Mouse (Mus musculus) adrenal gland, postnatal 14 days (tissue): ENCODE measurements around the gene Ski. TPM values are rescaled to one million over a fixed set of nuclear protein-coding genes. Genes with fewer than 3 reads are reported as not detected.
A peak's percentile ranks its signal among the peaks of the same experiment; 100 is the strongest.

Experiments
- DNase-seq: peaks from one replicate; pipeline ENCODE4 v3.0.0; 2021; ENCODE audit warnings: mixed read lengths
- total RNA-seq: library from RNA; stranded (reverse); gene quantifications from 2 replicates; pipeline ENCODE4 v1.2.3, GENCODE M21; 2021

The Ski gene
- total RNA-seq, 1 experiment from 2014 or later: 66.2 TPM

- peak; percentile 95 for DNase-seq
Measured at GRCm38 (mm10) chr4:155150276-155151113, 71.9 kb downstream of the Ski start.

- DNase-seq: no peak
Measured at GRCm38 (mm10) chr4:155149941-155150275, 72.5 kb downstream of the Ski start.

GRCm38 (mm10) chr4:155148910-155149698, 73.3 kb downstream of the Ski start:
- DNase-seq: peak; percentile 87

GRCm38 (mm10) chr4:155148453-155148852, 73.9 kb downstream of the Ski start:
- DNase-seq: no peak

GRCm38 (mm10) chr4:155146107-155146823, 76.1 kb downstream of the Ski start:
- no peak for DNase-seq

GRCm38 (mm10) chr4:155144548-155145180, 77.7 kb downstream of the Ski start:
- DNase-seq: no peak

- peak; percentile 81 for DNase-seq
Measured at GRCm38 (mm10) chr4:155143871-155144502, 78.4 kb downstream of the Ski start.

- DNase-seq: no peak
Measured at GRCm38 (mm10) chr4:155143411-155143810, 79.0 kb downstream of the Ski start.

- no peak for DNase-seq
Measured at GRCm38 (mm10) chr4:155142836-155143235, 79.6 kb downstream of the Ski start.

GRCm38 (mm10) chr4:155140795-155141265, 81.6 kb downstream of the Ski start:
- DNase-seq: peak; percentile 81

GRCm38 (mm10) chr4:155140150-155140549, 82.2 kb downstream of the Ski start:
- DNase-seq: no peak

GRCm38 (mm10) chr4:155139281-155140045, 82.9 kb downstream of the Ski start:
- no peak for DNase-seq

- DNase-seq: no peak
Measured at GRCm38 (mm10) chr4:155138451-155138850, 83.9 kb downstream of the Ski start.

GRCm38 (mm10) chr4:155137891-155138290, 84.5 kb downstream of the Ski start:
- no peak for DNase-seq

GRCm38 (mm10) chr4:155135909-155136585, 86.3 kb downstream of the Ski start:
- DNase-seq: peak; percentile 77

GRCm38 (mm10) chr4:155134686-155135172, 87.7 kb downstream of the Ski start:
- no peak for DNase-seq

- peak; percentile 62 for DNase-seq
Measured at GRCm38 (mm10) chr4:155133658-155134417, 88.6 kb downstream of the Ski start.

- no peak for DNase-seq
Measured at GRCm38 (mm10) chr4:155133188-155133587, 89.2 kb downstream of the Ski start.

- DNase-seq: no peak
Measured at GRCm38 (mm10) chr4:155130616-155131015, 91.8 kb downstream of the Ski start.
